Mouse (Mus musculus) E14TG2a.4 (cell line): ENCODE measurements at regions not wholly inside any gene's neighbourhood (a gene's known extent, or its start where the extent isn't known, plus 50 kb on each side); places are given as distances from the start of the nearest gene placed in this dataset.

Source experiments
- CTCF ChIP-seq: conservative IDR thresholded peaks from 2 replicates; pipeline ENCODE4 v1.5.1; 2014; ENCODE audit warnings: low read length
- NANOG ChIP-seq: IDR thresholded peaks from 2 replicates; pipeline ENCODE4 v1.6.1; 2014; ENCODE audit warnings: borderline replicate concordance, low read length, mixed read lengths
- POU5F1 ChIP-seq: IDR thresholded peaks from 2 replicates; pipeline ENCODE4 v1.6.1; 2014; ENCODE audit warnings: low read length, borderline replicate concordance

DNA sequence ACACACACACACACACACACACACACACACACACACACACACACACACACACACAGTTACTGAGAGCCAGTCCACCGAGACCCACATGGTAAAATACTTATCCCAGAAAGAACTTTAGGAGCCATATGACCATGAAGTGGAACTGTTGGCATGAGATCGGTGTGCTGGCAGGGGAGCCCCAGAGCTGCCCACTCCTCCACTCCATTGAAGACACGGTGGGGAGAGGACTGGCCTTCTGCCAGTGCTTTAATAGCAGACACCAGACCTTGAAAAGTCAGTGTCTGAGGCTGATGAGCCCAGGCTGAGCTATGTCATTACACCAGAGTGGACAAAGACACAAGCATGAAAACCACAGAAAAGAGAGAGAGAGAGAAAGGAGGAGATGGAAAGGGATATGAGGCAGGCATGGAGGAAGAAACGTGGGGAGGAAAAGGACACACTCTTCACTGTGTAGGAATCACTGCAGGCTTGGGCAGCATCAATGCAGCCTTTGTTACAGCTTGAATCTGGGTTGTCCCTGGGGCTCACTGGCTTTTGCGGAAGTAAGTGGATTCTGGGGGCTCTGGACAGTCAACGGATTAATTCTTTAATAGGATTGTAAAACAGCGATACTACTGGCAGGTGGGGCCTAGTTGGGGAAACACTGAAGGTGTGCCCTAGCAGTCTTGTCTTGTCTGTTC is 64.2 kb upstream of the Lrpap1 start:
- no peak for TF ChIP-seq POU5F1
- TF ChIP-seq CTCF = no peak
- TF ChIP-seq NANOG = no peak
